In the genomic region with DNA sequence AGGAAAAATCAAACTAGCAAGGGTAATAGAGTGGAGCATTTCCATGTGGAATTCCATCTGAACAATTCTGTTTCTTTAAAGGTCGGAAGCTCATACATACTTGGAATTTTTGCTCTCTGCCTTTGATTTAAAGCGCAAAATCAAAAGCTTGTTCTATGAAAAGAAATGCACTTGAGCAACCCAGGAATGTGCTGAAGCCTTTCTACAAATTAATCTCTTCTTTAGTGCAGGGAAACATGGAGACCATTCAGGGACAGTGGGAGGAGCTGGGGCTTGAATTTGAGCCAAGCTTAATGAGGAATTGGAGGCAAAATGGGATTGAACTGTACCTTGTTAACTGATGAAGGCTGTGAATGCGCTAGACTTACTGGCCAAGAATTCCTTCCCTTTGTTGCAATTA, we compare ENCODE assay signal across 10 mouse cellular contexts.
DNase-seq lines count a peak whose midpoint lies in the region; ATAC-seq lines count a peak whose summit lies in the region.
"Had no signal": no experiment of that assay in that cellular context is flagged by ENCODE, and none has a peak within 500 bp of the region (broad histone marks: within the 10 kb centered on the region; RNA-seq: fewer than 3 reads in every experiment).

No protein-coding gene starts in this region.

- H3K9ac ChIP-seq in midbrain, embryonic 12.5 days (replicated peaks), result no peak overlapping the region
- H3K9ac ChIP-seq in midbrain, embryonic 16.5 days (ENCODE audit: low read depth, low read length), result no peak overlapping the region
- no peak overlapping the region for H3K9ac ChIP-seq in intestine, embryonic 16.5 days (ENCODE audit: low read depth, low read length)

- DNase-seq in embryo, embryonic 11 days, result peak; percentile 26
- peak; percentile 45 for DNase-seq in lung, postnatal 14 days
- no peak for DNase-seq in left cerebral cortex, adult 8-10 months (ENCODE audit: low spot score in 2 of 2)
- DNase-seq in heart, postnatal 14 days, result no peak

- H3K4me2 ChIP-seq in midbrain, embryonic 12.5 days (replicated peaks), result no peak overlapping the region
- H3K4me2 ChIP-seq in midbrain, embryonic 16.5 days (ENCODE audit: low read length), result no peak overlapping the region
- H3K4me2 ChIP-seq in intestine, embryonic 16.5 days (ENCODE audit: low read depth, low read length), result no peak overlapping the region

- H3K4me1 ChIP-seq in midbrain, embryonic 12.5 days, result peaks cover 7% of the 10 kb centered on the region; the same call in 1 of the 2 replicates
- 0 out of 2 replicates have a peak, but pooled peaks cover 2% of the 10 kb centered on the region for H3K4me1 ChIP-seq in midbrain, embryonic 16.5 days (ENCODE audit: control insufficient read depth, insufficient read depth, low read length)
- H3K4me1 ChIP-seq in intestine, embryonic 16.5 days (ENCODE audit: control insufficient read depth, insufficient read depth, low read length), result no peaks in the 10 kb centered on the region

- H3K27ac ChIP-seq in midbrain, embryonic 12.5 days (replicated peaks), result no peak overlapping the region
- H3K27ac ChIP-seq in midbrain, embryonic 16.5 days (ENCODE audit: low read length), result no peak overlapping the region
- H3K27ac ChIP-seq in intestine, embryonic 16.5 days (ENCODE audit: low read length), result no peak overlapping the region

- no peaks in the 10 kb centered on the region for H3K36me3 ChIP-seq in midbrain, embryonic 12.5 days
- no peaks in the 10 kb centered on the region for H3K36me3 ChIP-seq in midbrain, embryonic 16.5 days (ENCODE audit: control insufficient read depth, insufficient read depth, low read length)
- no peaks in the 10 kb centered on the region for H3K36me3 ChIP-seq in intestine, embryonic 16.5 days (ENCODE audit: control insufficient read depth, insufficient read depth, low read length)
- H3K36me3 ChIP-seq: G1E had no signal

- 14% methylated on average over 3 of the region's 3 CpGs for WGBS in midbrain, embryonic 12.5 days
- 19% methylated on average over 3 of the region's 3 CpGs for WGBS in midbrain, embryonic 16.5 days
- 52% methylated on average over 3 of the region's 3 CpGs for WGBS in intestine, embryonic 16.5 days

- no peaks in the 10 kb centered on the region for H3K27me3 ChIP-seq in midbrain, embryonic 12.5 days
- no peaks in the 10 kb centered on the region for H3K27me3 ChIP-seq in midbrain, embryonic 16.5 days (ENCODE audit: control insufficient read depth, insufficient read depth, low read depth, low read length)
- no peaks in the 10 kb centered on the region for H3K27me3 ChIP-seq in intestine, embryonic 16.5 days (replicated peaks; ENCODE audit: control insufficient read depth, insufficient read depth, low read length)

- ATAC-seq in midbrain, embryonic 12.5 days (ENCODE audit: low FRiP score, low read depth), result peak; percentile 83
- no peak for ATAC-seq in midbrain, embryonic 16.5 days
- ATAC-seq in intestine, embryonic 16.5 days, result peak; percentile 62
- no peak for ATAC-seq in frontal cortex, adult (ENCODE audit: low TSS enrichment)

- no peak overlapping the region for H3K4me3 ChIP-seq in midbrain, embryonic 12.5 days
- H3K4me3 ChIP-seq in midbrain, embryonic 16.5 days (ENCODE audit: low read depth, low read length), result no peak overlapping the region
- H3K4me3 ChIP-seq in intestine, embryonic 16.5 days (ENCODE audit: low read length), result no peak overlapping the region
- H3K4me3 ChIP-seq: erythroblast, embryonic 14.5 days had no signal

- H3K9me3 ChIP-seq in midbrain, embryonic 12.5 days, result no peaks in the 10 kb centered on the region
- no peaks in the 10 kb centered on the region for H3K9me3 ChIP-seq in midbrain, embryonic 16.5 days (replicated peaks; ENCODE audit: control insufficient read depth, low read length, poor library complexity, severe bottlenecking)
- H3K9me3 ChIP-seq in intestine, embryonic 16.5 days (ENCODE audit: control insufficient read depth, low read length), result no peaks in the 10 kb centered on the region
- H3K9me3 ChIP-seq: G1E had no signal

- intact Hi-C loops in heart, postnatal 14 days (cut with DNase I), result no loop called here

Comparison
In these comparisons a context has a peak if more than half of its experiments do, and no peak if none do; other contexts are left out.
1. ATAC-seq: peak in midbrain, embryonic 12.5 days (single experiment) and intestine, embryonic 16.5 days (single experiment); none in midbrain, embryonic 16.5 days (single experiment) and frontal cortex, adult (single experiment).
2. DNase-seq: peak in embryo, embryonic 11 days (single experiment) and lung, postnatal 14 days (single experiment); none in left cerebral cortex, adult 8-10 months (0 of 2) and heart, postnatal 14 days (0 of 2).